Mouse (Mus musculus) forebrain, embryonic 15.5 days (tissue): ENCODE data around the gene Sv2a. TPM values are rescaled to one million over a fixed set of nuclear protein-coding genes. Genes with fewer than 3 reads are reported as not detected.
"Not testable (repeated sequence)": the region's sequence is repeated elsewhere in the genome, so short reads cannot be mapped to it uniquely, and the experiment has no call there.

Experiments
- ATAC-seq: fragments of 200-750 bp; cut with Nextera tagmentation; replicated peaks from 2 replicates; pipeline ENCODE4 v1.8.0; 2017; ENCODE audit warnings: mild to moderate bottlenecking, moderate TSS enrichment, moderate library complexity
- H3K27ac ChIP-seq: fragments of 300-500 bp; sonication (generic); replicated peaks from 2 replicates; pipeline ENCODE4 v1.5.1; 2015; ENCODE audit warnings: mild to moderate bottlenecking, inconsistent platforms
- H3K27me3 ChIP-seq: fragments of 300-500 bp; sonication (generic); 2 replicates; pipeline ENCODE4 v1.6.1; 2015; ENCODE audit warnings: inconsistent platforms
- H3K36me3 ChIP-seq: fragments of 300-500 bp; sonication (generic); 2 replicates; pipeline ENCODE4 v1.6.1; 2015; ENCODE audit warnings: mild to moderate bottlenecking, inconsistent platforms
- H3K4me1 ChIP-seq: fragments of 300-500 bp; sonication (generic); 2 replicates; pipeline ENCODE4 v1.6.1; 2015; ENCODE audit warnings: inconsistent platforms
- H3K4me2 ChIP-seq: fragments of 300-500 bp; sonication (generic); replicated peaks from 2 replicates; pipeline ENCODE4 v1.6.1; 2015; ENCODE audit warnings: mild to moderate bottlenecking, inconsistent platforms
- H3K4me3 ChIP-seq: fragments of 300-500 bp; sonication (generic); 2 replicates; pipeline ENCODE4 v1.5.1; 2015; ENCODE audit warnings: mild to moderate bottlenecking, inconsistent platforms
- H3K9ac ChIP-seq: fragments of 300-500 bp; sonication (generic); replicated peaks from 2 replicates; pipeline ENCODE4 v1.6.1; 2015; ENCODE audit warnings: mild to moderate bottlenecking, inconsistent platforms
- H3K9me3 ChIP-seq: fragments of 300-500 bp; sonication (generic); 2 replicates; pipeline ENCODE4 v1.6.1; 2016; ENCODE audit warnings: inconsistent platforms
- WGBS: fragments of 180-500 bp; shearing (Covaris S2); methylation state at CpG from one replicate; pipeline ENCODE4 v1.1.7; 2015; ENCODE audit warnings: mixed read lengths; 5-methylcytosine and 5-hydroxymethylcytosine counted together
- microRNA-seq: library from miRNA; unstranded; fragments of <30 nt; microRNA quantifications from one replicate; pipeline ENCODE4, GENCODE M21; 2016
- polyA plus RNA-seq: library from polyadenylated mRNA; unstranded; fragments of >200 nt; fragmentation: Nextera tagmentation; extraction: Ambion mirVana; gene quantifications from 2 replicates; pipeline ENCODE4 v1.2.1, GENCODE M21; 2015

Sv2a gene
- polyA plus RNA-seq, 1 experiment from 2014 or later: 73.3 TPM

DNA sequence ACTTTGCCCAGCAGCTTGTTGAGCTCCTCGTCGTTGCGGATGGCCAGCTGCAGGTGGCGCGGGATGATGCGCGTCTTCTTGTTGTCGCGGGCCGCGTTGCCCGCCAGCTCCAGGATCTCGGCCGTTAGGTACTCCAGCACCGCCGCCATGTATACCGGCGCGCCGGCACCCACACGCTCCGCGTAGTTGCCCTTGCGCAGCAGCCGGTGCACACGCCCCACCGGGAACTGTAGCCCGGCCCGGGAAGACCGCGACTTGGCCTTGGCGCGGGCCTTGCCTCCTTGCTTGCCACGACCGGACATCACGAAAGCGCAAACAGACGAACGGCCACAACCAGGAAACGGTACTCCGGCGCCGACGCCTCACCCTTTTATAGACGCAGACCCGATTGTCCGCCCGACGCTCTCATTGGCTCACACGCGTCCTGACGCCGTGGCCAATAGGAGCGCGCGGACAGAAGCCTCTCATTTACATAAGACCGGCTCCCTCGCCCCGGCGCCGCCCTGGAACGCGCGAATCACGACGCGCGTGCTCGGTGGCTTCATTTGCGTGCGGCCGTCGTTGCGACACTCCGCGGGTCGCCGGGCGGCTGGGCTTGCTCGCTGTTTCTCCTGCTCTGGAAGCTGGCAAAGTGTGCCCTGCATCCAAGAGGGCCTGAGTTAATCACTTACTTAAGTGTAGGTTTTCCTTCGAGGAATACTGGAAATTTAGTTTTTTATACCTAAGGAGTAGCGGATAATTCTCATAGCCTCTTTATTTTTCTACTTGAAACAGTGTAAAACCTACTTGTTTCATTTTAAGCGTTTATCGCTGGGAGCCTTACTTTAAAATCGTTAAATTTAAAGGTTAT lies 59.2 kb downstream of the Sv2a start, which contains the start of gene Hist2h2aa2:
Hist2h2aa2 (minus strand) TSS at position 328 of the 850 bp plus-strand sequence.
- not testable (repeated sequence) for H3K36me3 ChIP-seq
- 2% methylated on average over 47 of the region's 85 CpGs for WGBS

DNA sequence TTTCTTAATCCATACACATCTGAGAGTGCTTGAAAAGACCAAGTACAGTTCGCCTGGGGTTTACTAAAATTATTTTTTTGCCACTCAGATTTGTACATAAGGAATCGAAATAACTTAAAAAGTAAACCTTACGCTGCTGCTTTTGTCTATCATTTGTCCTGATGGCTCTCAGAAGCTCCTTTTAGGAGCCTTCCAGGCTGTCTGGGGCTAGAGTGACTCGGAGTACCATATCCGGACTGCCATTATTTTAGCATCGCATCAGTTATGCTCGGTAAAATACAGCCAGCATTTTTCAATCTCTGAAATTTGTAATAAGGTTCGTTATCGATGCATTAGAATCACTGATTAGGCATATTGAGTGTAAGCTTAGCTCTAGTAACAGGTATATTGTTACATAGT lies 59.8 kb downstream of the Sv2a start:
- Histone ChIP-seq H3K9ac (peak overlapping the region; percentile 41), H3K4me1 (peaks cover 34% of the 10 kb centered on the region), H3K27ac (peak overlapping the region; percentile 89), H3K27me3 (no peaks in the 10 kb centered on the region), H3K4me2 (peak overlapping the region; percentile 49), H3K36me3 (no peaks in the 10 kb centered on the region), H3K4me3 (peak overlapping the region; percentile 37), H3K9me3 (no peaks in the 10 kb centered on the region)
- 65% methylated on average over 9 of the region's 9 CpGs for WGBS
- ATAC-seq: no peak

More for the DNA sequence above, 59.2 kb downstream of the Sv2a start, which contains the start of gene Hist2h2aa2:
- H3K4me2 ChIP-seq: peak within 1 kb of the TSS; percentile 49
- peak within 1 kb of the TSS; percentile 44 for H3K9ac ChIP-seq
- peak within 1 kb of the TSS; percentile 89 for H3K27ac ChIP-seq
- ATAC-seq: peak; percentile 87
- H3K27me3 ChIP-seq, H3K9me3 ChIP-seq: not testable (repeated sequence)
- peaks cover 34% of the 10 kb centered on the region for H3K4me1 ChIP-seq
- H3K4me3 ChIP-seq: peak within 1 kb of the TSS; percentile 38

DNA sequence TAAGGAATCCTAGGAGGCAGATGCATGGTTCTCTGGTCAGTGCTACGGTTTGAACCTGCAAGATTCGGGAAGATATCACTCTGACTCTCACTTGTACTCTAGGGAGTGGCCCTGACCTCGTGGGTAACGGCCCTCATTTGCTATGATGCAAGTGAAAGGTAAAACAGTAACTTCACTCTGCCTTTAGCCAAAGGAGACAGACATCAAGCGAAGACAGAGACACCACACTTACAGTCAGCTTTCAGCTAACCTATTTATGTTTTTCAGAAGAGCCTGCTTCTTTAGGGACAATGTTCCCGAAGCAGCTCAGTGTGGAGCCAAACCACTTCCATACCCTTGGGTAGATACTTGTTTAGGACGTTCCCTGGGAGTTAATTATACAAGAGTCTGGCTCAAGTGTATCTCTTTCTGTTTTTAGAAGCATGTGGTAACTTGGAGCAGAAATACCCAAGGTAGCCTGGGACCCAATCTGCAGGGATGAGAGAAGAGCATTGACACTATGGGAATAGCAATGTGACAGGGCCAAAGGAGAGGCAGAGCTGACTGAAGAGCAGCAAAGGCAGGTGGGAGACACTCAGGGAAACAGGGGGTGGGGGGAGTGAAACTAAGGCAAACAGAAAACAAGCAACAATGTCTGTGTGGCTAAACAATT lies 63.1 kb downstream of the Sv2a start:
- H3K9ac ChIP-seq: peak overlapping the region; percentile 62
- peak overlapping the region; percentile 44; the same call in 1 of the 2 replicates for H3K4me3 ChIP-seq
- H3K36me3 ChIP-seq: no peaks in the 10 kb centered on the region
- no peak for ATAC-seq
- 84% methylated on average over 7 of the region's 7 CpGs for WGBS
- H3K27me3 ChIP-seq: no peaks in the 10 kb centered on the region
- peak overlapping the region; percentile 94 for H3K27ac ChIP-seq
- H3K9me3 ChIP-seq: no peaks in the 10 kb centered on the region
- H3K4me1 ChIP-seq: peaks cover 32% of the 10 kb centered on the region
- H3K4me2 ChIP-seq: peak overlapping the region; percentile 47

Small RNA genes within 50 kb of the gene (microRNA-seq; reads per million reads assigned to microRNA genes)
- gene Gm44492 (not detected), gene Gm47311 (not detected)

Other genes with a start within 250 kb of the Sv2a start
- gene Plekho1, start 185.2 kb upstream of the Sv2a start, polyA plus RNA-seq: 87.6 and 90.5 TPM in 2 replicates
- 64.4 and 65.6 TPM in 2 replicates for gene Vps45, start 122.7 kb upstream of the Sv2a start, polyA plus RNA-seq
- gene Otud7b, start 76.6 kb upstream of the Sv2a start, polyA plus RNA-seq: 8.3 and 9.8 TPM in 2 replicates
- gene Mtmr11, start 19.1 kb upstream of the Sv2a start, polyA plus RNA-seq: 10.0 and 11.2 TPM in 2 replicates
- gene Sf3b4, start 8.8 kb upstream of the Sv2a start, polyA plus RNA-seq: 151 and 155 TPM in 2 replicates
- gene Bola1, start 38.6 kb downstream of the Sv2a start, polyA plus RNA-seq: 71.8 and 75.5 TPM in 2 replicates
- gene Hist2h2ab, start 38.7 kb downstream of the Sv2a start, polyA plus RNA-seq: 0.46 TPM in 1 of 2 replicates, not detected in the other
- gene Hist2h2ac, start 39.7 kb downstream of the Sv2a start, polyA plus RNA-seq: 4.7 and 6.8 TPM in 2 replicates
- gene Hist2h2be, start 40.0 kb downstream of the Sv2a start, polyA plus RNA-seq: 9.1 and 9.7 TPM in 2 replicates
- 6.7 and 8.0 TPM in 2 replicates for gene Hist2h3c2, start 58.0 kb downstream of the Sv2a start, polyA plus RNA-seq
- gene Hist2h2aa2, start 59.1 kb downstream of the Sv2a start, polyA plus RNA-seq: 51.6 and 60.6 TPM in 2 replicates
- 25.1 and 32.2 TPM in 2 replicates for gene Hist2h2aa1, start 64.3 kb downstream of the Sv2a start, polyA plus RNA-seq
- gene Hist2h3c1, start 65.5 kb downstream of the Sv2a start, polyA plus RNA-seq: 0.62 TPM in 1 of 2 replicates, not detected in the other
- gene Hist2h4, start 82.2 kb downstream of the Sv2a start, polyA plus RNA-seq: 10.1 and 10.9 TPM in 2 replicates
- 42.5 and 47.6 TPM in 2 replicates for gene Hist2h3b, start 87.5 kb downstream of the Sv2a start, polyA plus RNA-seq
- gene Hist2h2bb, start 88.6 kb downstream of the Sv2a start, polyA plus RNA-seq: 7.1 and 9.9 TPM in 2 replicates
- 0.97 and 1.4 TPM in 2 replicates for gene Fcgr1, start 112.8 kb downstream of the Sv2a start, polyA plus RNA-seq